Mouse (Mus musculus): ENCODE results near the gene Vwa1.

The Vwa1 gene

GRCm38 (mm10) chr4:155780895-155781294, 6.4 kb upstream of the Vwa1 start:
- DNase-seq (ENCODE audit: low read depth) = peak; percentile 63

- peak; percentile 62 for DNase-seq (ENCODE audit: low read depth)
These were observed 5.0 kb upstream of the Vwa1 start for GRCm38 (mm10) chr4:155779498-155779897.

DNA sequence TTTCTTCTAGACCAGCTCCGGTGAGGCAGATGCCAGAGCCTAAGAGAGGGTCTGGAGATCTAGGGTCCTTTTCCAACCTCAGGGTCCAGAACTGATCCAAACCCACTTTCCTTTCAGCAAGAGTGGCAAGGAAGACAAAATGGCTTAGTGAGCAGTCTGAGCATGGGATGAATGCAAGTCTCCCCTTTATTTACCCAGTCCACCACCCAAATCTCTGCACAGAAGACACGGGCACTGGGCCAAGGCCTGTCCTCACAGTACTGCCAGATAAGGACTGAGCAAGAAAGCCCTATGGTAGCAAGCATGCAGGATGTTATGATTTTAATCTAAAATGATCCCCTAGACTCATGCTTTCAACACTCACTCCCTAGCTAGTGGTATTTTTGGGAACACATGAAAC, 3.3 kb upstream of the Vwa1 start:
- DNase-seq (ENCODE audit: low read depth) = peak; percentile 24

DNA sequence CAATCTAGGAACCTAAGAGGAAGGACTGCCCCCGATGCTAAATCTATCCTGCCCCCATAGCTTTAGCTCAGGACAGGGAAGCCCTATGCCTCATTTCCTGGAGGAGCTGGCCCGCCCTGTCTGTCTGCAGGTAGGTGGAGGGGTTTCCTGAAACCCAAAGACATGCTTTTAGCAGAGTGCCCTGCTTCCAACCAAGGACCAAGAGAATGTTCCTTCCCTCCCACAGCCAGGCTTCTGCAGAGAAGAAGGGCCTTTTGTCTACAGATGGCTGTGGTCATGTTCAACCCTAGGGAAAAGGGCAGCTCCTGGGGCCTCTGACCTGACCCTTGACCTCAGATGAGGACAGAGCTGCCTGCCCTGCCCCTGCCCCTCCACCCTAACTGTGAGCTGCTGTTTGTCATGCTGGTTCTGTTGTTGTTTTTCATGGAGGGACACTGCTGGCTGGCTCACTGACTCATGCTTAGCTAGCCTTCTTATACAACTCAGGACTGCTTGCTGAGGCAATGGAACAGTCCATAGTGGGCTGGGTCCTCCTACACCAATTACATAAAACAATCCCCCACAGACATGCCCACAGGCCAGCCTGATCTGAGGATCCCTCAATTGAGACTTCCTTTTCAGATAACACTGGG, 2.3 kb upstream of the Vwa1 start:
- DNase-seq (ENCODE audit: low read depth) = peak; percentile 23

DNA sequence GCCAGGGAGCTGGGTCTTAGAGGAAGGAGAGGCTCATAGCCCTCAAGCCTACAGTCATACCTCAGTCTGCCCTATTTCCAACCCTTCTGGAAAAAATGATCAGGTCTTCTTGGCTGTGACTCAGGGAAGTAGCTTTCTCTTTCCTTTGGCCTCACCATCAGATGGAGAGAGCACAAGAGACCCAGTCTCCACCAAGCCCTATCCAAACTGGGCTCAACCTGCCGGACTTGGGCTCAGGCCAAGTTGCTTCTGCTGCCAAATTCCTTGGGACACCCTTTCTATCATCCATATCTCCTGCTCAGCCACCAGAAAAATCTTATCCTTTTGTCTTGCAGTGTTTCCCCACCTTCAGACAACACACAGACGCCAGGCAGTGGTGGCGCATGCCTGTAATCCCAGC, 1.4 kb upstream of the Vwa1 start:
- DNase-seq (ENCODE audit: low read depth) = peak; percentile 50

- peak; percentile 70 for DNase-seq (ENCODE audit: low read depth)
These were observed 658 bp upstream of the Vwa1 start for GRCm38 (mm10) chr4:155774971-155775740.

DNA sequence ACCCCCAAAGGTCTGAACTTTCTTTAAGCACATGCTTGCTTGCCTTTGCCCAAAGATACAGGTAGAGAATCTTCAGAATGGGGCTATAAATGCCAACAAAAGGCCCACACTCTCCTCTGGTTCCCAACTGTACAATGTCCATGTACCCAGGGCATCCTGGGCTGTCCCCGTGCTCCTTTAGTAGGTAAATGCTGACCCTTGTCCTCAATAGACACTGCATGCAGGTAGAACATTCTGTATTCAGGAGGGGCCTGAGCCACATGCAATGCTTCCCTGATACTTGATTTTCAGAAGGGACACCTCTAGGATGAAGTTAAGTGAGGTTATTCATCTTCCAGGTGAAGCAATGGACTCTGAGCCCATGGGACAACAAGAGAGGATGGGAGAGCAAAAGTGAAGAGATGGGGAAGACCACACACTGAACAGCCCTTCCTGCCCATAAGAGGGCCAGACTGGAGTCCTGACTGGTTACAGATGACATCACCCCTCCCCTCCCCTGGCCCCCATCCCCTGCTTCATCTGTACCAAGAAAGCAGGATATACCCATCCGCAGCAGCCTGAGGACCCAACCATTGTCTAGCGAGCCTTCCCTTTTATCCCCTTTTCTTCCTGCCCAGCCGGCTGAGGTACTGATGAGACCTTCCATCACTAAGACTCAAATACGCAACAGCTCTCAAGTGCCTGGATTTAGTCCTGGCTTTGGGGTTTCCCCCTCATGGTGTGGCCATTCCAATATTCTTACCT, 991 bp downstream of the Vwa1 start:
- no peak for DNase-seq (ENCODE audit: low read depth)

- DNase-seq (ENCODE audit: low read depth) = no peak
These were observed 1.7 kb downstream of the Vwa1 start for GRCm38 (mm10) chr4:155772786-155773185.

GRCm38 (mm10) chr4:155771706-155772105, 2.8 kb downstream of the Vwa1 start:
- no peak for DNase-seq (ENCODE audit: low read depth)

GRCm38 (mm10) chr4:155770626-155771025, 3.9 kb downstream of the Vwa1 start:
- DNase-seq (ENCODE audit: low read depth) = no peak

GRCm38 (mm10) chr4:155769880-155770512, 4.5 kb downstream of the Vwa1 start:
- peak; percentile 94 for DNase-seq (ENCODE audit: low read depth)

DNA sequence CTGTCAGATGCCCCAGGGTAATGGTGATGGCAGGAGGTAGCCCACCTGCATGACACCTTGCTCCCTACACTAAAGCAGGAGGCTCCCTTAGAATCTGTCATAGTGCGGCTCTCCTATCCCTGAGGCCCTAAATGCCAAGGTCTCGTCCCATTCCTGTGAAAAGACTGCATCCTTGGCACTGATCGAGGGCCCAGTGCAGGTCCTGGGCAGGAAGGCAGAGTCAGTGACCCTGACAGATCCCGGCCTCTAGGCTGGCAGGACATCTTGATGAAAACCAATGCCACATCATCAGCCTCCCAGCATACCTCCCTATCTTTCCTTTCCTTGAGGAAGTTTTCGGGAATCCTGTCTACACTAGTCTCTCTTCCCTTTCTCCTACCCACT, 5.0 kb downstream of the Vwa1 start:
- no peak for DNase-seq (ENCODE audit: low read depth)

DNA sequence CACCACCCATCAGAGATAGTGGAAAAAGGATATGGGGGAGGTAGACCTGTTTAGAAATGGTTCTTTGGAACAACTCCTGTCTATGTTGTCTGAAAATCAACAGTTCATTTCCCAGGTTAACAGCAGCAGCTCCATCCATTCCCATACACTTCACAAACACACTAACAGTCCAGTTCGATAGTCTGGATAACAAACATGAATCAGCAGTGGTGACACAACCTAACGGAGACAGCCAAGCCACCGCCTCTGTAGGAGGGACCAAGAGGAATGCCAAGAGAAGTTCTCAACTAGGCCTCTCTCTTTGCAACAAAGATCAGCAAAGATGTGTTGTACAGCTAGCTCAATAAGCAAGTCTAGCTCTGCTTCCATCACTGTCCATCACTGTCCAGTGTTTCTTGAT, 12.1 kb downstream of the Vwa1 start:
- DNase-seq (ENCODE audit: low read depth) = peak; percentile 31

DNA sequence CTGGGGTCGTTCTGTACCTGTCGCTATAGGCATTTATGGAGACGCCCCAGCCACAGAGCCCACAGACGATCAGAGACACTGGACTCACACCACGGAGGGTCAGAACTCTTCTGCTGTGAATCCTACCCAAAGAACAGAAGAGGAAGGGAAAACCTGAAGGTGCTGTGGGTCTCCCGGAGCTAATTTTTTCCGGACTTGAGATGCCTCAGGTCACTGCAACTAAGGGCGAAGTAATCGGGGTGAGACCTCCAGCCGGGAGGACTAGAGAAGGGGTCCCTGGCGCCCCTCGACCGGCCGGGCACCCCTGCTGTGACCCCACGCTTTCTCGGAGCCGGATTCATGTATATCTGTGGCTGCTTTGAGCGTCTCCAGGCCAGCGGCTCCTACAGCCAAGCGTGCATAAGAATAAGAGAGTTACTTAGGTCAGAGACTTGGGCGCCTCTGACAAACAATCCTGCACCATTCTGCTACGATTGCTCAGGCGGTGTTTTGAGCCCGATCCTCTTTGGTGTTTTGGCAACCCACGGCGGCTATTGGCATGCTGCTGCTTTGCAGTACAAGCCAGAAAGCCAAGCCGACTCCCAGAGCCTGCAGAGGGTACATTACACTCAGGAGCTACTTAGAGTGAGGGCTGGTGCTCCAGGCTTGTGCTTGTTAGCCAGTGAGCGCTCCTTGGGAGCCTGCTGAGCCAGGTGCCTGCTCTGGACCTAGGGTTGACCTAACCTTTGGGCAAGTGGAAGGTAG, 13.0 kb downstream of the Vwa1 start:
- peak; percentile 61 for DNase-seq (ENCODE audit: low read depth)

DNA sequence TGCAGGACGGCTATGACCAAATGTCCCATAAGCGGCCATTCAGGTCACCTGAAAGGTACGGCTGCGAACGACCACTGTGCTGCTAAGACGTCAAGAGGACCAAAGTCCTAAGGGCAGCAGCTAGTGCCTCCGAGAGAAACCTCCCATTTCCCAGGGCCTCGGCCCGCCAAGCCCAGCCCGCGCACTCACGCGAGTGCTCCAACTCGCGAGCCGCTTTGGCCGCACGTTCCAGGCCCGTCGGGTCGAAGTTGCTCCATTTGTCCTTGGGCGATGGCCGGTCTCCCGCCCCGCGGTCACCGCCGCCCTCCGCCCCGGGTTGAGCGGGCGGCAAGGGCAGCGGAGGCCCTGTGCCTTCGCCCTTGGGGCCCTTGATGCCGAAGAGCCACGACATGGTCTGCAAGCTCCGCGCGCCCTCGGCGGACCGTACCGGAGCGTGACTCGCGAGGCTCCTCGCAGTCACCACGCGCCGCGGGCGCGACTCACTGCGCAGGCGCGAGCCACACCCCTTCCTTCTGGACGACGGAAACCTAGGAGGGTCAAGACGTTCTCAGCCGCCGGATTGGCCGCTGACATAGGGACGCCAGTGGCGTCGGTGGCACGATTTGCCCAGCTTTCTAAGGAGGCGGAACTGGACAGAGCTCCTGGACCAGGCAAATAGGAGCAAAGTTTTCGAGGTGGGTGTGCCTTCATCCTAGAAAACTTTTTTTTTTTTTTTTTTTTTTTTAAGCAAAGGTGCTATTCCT, 13.7 kb downstream of the Vwa1 start, which contains the start of gene Atad3a:
Gene Atad3a, minus strand, starts transcription at position 481 of the 743 bp plus-strand sequence.
- DNase-seq (ENCODE audit: low read depth) = peak; percentile 97

GRCm38 (mm10) chr4:155759862-155760612, 14.5 kb downstream of the Vwa1 start:
- DNase-seq (ENCODE audit: low read depth) = peak; percentile 62

- DNase-seq (ENCODE audit: low read depth) = no peak
These were observed 17.5 kb downstream of the Vwa1 start for GRCm38 (mm10) chr4:155757011-155757410.

GRCm38 (mm10) chr4:155746575-155747490, 27.7 kb downstream of the Vwa1 start:
- DNase-seq (ENCODE audit: low read depth) = no peak

DNA sequence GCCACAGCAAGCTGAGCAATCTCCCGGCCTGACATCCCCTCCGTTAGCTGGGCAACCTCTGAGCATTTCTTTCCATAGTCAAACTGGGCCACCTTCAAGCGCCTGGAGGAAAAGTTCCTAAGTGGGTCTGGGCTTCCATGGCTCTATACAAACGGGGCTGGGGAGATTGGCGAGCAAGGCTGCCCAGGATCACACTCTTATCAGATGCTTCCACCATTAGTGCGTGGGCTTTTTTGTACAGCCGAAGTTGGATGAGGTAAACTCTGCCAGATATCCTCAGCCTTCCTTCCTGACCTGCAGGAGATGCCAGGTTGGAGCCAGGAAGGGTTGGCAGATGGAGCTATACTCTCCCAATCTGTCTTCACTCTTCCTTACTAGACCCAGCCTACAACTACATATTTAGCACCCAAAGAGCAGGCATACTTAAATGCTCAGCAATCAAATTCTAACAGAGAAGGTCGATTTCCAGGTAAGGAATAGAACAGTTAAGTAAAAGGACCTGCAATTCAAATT, 28.4 kb downstream of the Vwa1 start:
- no peak for DNase-seq (ENCODE audit: low read depth)

Data from NIH3T3 (cell line).